Mouse (Mus musculus): Measurements from ENCODE around the gene Rarres2.

- TF ChIP-seq POLR2A (IDR thresholded peaks at IDR 0.05; ENCODE audit: low read depth, low read length) (no peak), CTCF (IDR thresholded peaks at IDR 0.05; ENCODE audit: extremely low read depth, insufficient read depth, insufficient read length, insufficient replicate concordance) (no peak)
These were observed 21.6 kb upstream of the Rarres2 start for GRCm38 (mm10) chr6:48594043-48594738.
